Mouse (Mus musculus) spleen, embryonic (tissue): Measurements from ENCODE around the gene Oca2.

Source experiments
- CTCF ChIA-PET: fragments of 350-600 bp; sonication (Branson Sonifier 250); formaldehyde crosslinking; loops from one replicate; lab custom pipeline; 2022; lab: Charles Lee

Gene Oca2

GRCm38 (mm10) chr7:56382706-56383105 lies 143.1 kb downstream of the Oca2 start:
- CTCF ChIA-PET = no interaction called here

GRCm38 (mm10) chr7:56388295-56388694 lies 148.7 kb downstream of the Oca2 start:
- CTCF ChIA-PET = no interaction called here

DNA sequence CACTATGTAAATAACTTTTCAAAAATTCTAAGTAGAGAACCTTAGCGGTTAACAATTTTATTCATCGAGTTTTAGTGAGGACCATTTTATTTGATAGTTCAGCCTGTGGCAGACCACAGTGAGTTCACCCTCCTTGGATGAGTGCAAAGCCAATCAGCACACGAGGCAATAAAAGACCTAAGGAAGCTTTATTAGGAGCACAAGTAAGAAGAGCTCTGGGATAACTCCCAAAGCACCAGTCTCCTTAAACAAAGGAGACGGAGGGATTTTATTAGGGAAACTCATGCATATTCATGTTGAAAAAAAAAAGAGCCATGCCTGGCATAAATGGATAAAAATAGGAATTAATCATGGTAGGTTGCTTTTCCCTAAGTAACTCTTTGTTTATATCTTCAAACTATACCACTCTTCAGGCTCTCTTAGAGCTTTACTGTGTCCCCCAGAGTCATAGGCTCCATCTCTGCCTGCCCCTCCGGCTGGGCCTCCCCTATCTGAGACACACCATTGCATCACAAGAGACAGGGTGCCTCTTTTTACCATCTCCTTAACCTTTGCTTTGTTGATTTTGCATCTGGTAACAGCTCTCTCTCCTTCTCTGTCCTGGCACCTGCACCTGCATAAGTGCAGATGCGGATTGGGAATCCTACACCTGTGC lies 178.7 kb downstream of the Oca2 start:
- CTCF ChIA-PET = no interaction called here

DNA sequence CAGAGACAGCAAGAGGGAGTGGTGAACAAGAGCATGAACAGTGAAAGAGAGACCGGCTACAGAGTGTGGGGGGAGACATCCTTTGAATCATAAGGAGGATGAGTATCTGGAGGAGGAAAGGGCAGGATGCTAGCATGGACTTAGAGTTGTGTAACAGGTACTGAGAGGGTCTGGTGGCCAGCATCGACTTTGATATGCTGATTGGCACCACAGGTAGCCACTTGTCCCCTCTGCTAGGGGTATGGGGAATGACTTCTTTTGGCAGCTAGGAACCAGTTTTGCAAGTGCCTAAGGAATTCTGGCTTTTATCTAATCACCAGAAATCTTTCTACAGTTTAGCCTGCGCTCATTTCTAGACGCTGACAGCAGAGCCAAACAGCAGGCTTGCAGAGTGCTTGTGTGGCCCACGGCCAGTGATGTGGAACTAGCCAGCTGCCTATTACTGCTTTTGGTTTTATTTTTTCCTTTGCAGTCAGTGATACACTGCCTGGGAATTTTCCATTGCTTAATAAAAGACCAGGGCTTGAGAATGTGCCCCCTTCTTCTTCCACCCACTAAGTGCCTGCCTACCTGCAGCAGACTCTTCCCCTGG lies 179.8 kb downstream of the Oca2 start:
- CTCF ChIA-PET = no interaction called here

GRCm38 (mm10) chr7:56421946-56422345 lies 182.4 kb downstream of the Oca2 start:
- CTCF ChIA-PET = no interaction called here

DNA sequence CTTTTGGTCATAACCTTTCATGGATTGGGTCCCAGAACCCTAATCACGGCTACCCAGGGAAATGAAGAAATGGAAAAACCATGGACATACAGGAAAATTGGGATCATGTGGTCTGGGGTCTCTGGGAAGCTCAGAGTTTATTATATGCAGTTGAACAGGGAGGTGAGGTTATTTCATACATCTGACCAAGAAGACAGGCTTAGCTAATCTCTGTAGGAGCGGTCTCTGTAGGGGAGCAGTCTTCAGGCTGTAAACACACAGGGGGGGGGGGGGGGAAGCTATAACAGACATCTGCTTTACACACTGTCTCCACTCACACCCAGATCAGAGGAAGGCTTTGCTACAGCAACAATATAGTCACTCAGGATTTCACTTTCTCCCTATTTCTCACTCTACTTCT lies 184.0 kb downstream of the Oca2 start:
- CTCF ChIA-PET = no interaction called here

DNA sequence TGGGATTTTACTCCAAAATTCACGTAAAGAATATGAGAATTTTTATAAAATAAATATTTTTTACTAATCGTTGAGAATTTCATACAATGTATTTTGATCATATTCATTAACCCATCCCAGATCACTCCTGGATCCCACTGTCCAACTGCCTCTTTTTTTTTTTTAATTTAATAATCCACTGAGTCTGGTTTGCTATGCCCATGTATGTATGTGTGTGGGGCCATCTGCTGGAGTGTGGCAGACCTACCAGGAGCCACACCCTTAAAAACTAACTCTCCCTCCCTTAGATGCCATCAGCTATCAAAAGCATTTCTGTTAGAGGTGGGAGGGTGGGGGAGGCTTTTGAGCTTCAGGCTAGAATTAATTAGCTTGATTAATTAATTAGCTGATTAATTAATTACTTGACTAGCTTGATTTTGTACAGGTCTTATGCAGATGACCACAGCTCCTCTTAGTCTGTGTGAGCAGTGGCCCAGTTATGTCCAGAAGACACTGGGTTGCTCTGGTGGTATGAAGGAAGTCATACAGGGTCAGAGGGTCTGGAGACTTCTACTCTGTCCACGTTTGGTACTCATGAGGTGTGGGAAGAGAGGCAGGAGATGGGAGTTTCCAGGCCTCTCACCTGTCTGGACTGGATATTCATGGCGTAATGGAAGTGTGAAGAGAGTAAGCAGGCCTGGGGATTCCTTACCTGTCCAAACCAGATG lies 221.4 kb downstream of the Oca2 start:
- CTCF ChIA-PET = no interaction called here

GRCm38 (mm10) chr7:56498242-56498641 lies 258.7 kb downstream of the Oca2 start:
- CTCF ChIA-PET = no interaction called here

GRCm38 (mm10) chr7:56499319-56499718 lies 259.8 kb downstream of the Oca2 start:
- CTCF ChIA-PET = no interaction called here

- CTCF ChIA-PET = no interaction called here
Observed at GRCm38 (mm10) chr7:56499767-56500166, 260.2 kb downstream of the Oca2 start.

DNA sequence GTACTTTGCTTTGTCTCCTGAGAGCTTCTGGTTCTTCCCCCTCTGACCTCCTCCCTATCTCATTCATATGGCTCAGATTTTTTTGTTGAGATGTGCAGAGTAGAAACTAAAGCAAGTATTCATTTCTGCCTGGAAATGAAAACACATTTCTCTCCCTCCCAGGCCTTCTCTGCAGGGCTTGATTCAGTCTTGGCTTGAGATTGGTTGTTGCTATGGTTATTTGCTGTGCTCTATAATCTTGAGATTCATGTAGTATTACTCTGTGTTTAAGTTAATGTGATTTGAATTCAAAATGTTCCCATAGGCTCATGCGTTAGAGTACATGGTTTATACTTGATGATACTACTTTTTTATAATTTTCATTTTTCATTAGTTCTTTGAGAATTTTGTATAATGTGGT lies 260.9 kb downstream of the Oca2 start:
- CTCF ChIA-PET = no interaction called here

GRCm38 (mm10) chr7:56518581-56518980 lies 279.0 kb downstream of the Oca2 start:
- CTCF ChIA-PET = no interaction called here

DNA sequence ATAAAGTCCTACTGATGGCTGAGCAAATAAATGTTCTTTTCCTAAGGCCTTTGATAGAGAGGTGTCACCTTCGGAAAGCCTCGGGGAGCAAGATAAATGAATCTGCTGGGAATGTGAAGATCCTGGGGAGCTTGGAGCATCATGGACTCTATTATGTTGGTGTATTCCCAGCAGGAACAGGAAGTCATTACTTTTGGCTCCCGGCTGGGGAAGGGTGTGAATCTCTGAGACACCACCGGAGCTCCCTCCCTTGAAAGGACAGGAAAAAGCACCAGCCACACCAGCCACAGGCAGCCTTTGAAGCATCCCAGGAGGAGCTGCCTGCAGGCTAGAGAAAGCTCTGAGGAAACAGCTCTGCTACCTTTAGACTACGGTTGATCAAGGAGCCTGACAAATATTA lies 280.2 kb downstream of the Oca2 start:
- CTCF ChIA-PET = no interaction called here

GRCm38 (mm10) chr7:56534856-56535255 lies 295.3 kb downstream of the Oca2 start:
- CTCF ChIA-PET = no interaction called here

DNA sequence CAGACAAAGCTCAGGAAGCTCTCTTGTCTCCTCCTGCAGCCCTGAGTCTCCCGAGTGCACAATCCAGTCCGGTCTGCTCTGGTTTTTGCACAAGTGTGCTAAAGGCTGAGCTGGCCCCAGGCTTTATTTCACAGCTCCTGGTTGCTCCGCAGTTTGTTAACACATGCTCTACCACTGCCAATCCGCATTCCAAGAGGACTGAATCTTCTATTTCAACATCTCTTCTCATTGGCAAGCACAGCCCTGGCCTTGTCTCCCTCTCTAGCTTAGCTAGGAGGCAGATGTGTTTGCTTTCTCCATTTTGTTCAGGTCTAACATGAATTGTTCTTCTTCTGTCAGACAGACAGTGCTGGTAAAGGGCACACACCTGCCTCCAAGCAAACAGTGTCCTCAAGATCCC lies 309.7 kb downstream of the Oca2 start:
- CTCF ChIA-PET = no interaction called here

GRCm38 (mm10) chr7:56551804-56552203 lies 312.2 kb downstream of the Oca2 start:
- CTCF ChIA-PET = no interaction called here
